Mouse (Mus musculus): Measurements from ENCODE around the gene Epb41l2. TPM values are rescaled to one million over a fixed set of nuclear protein-coding genes. Genes with fewer than 3 reads are reported as not detected.

The Epb41l2 gene
- 10 to 100 TPM; 91.3 to 92.8 TPM for total RNA-seq (2021)

GRCm38 (mm10) chr10:25359208-25359958, at the start of gene Epb41l2:
Gene Epb41l2 (plus strand): TSS chr10:25359798.
- intact Hi-C loops (cut with DNase I), result no loop called here
- DNase-seq, result peak; percentile 96

DNA sequence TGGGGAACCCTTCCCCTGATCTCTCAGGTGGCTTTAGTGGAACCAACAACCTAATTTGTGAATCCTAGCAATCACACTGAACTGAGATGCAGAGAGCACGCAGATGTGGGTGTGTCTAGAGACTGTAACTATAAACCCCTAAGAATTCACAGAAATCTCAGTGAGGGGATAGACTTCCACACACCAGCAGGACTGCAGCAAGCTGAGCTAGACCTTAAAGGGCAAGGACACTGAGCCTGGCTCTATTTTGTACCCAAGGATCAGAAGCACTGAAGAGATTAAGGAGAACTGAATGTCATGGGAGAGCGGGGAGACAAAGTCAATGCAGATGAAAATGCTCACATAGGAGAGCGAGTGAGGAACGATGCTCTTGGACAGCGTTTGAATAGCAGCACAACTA, 49.6 kb upstream of the Epb41l2 start:
- intact Hi-C loops (cut with DNase I), result no loop called here
- DNase-seq, result no peak

DNA sequence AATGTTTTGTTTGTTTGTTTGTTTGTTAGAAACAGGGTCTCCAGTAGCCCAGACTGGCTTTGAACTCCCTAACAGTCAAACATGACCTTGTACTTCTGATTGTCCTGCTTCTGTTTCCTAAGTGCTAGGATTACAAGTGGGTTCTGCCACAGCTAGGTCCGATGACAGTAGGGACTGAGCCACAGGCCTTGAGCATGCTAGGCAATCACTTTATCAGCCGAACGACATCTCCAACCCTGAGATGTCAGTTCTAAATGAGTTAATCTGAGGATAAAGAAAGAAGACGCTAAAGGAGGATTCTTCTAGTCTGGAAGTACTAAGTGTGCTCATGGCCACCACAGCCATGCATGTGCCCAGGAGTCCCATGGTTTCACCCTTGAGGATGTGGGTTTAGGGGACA, 48.9 kb upstream of the Epb41l2 start:
- DNase-seq, result no peak
- intact Hi-C loops (cut with DNase I), result no loop called here

DNA sequence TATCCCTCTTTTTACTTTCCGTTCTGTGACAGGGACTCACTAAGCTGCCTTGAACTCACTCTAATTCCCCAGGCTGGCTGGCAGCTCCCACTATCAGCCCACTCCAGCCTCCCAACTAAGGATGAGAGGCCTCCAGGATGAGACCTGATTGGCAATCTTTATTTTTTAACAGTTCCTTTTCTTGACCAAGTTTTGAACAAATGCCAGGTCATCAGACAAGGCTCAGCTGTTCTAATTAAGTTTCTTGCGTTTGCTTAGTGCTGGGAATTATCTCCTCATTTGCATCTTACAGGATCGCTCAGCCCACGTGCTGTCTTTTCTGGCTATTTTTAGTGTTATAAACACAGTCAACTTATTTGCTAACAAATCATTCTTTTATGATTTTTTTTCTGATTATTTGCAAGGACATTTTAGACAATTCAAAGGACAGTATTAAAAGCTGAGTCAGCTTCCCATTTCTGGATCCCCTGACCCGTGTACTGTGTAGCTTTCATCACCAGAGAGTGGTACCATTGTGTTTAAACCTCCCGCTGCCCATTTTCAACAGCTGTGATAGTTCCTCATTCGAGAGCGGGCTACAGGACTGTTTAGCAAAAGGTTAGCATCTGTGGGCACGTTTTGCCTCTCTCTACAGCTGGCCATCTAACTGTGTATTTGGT, 47.9 kb upstream of the Epb41l2 start:
- intact Hi-C loops (cut with DNase I), result no loop called here
- no peak for DNase-seq

DNA sequence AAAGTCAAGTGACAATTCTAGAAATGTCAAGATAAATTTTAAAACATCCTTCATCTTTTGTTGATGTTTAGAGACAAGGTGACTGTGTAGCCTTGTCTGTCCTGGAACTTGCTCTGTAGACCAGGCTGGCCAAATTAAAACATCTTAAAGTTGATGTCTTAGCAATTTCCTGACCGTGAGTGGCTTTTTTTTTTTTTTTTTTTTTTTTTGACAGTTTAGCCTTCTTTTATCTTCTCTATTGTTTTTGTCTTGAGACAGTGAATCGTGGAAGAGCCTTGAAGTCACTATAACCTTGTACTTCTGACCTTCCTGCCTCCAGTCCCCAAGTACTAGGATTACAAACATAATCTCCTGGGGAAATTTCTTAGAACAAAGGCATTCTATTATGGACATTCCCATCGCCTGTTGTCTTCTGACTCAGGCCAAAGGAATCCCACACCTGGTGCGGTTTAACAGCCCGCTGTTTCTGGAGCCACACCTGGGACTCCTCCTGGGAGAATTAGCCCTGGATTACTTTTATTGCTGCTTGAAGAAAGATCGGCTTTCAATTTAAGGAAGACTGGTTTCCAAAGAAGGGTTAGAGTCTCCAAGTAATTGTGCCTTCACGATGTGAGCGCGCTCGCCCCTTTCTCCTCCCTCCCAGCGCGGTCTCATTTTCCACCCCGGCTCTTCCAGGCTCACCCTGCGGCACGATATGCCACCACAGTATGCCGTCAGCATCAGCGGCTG, 45.6 kb upstream of the Epb41l2 start:
- DNase-seq, result no peak
- intact Hi-C loops (cut with DNase I), result no loop called here

- intact Hi-C loops (cut with DNase I), result no loop called here
- no peak for DNase-seq
Measured at GRCm38 (mm10) chr10:25317665-25318064, 41.9 kb upstream of the Epb41l2 start.

- intact Hi-C loops (cut with DNase I), result no loop called here
- no peak for DNase-seq
Measured at GRCm38 (mm10) chr10:25318405-25318804, 41.2 kb upstream of the Epb41l2 start.

- intact Hi-C loops (cut with DNase I), result no loop called here
- no peak for DNase-seq
Measured at GRCm38 (mm10) chr10:25319531-25319930, 40.1 kb upstream of the Epb41l2 start.

GRCm38 (mm10) chr10:25321198-25321597, 38.4 kb upstream of the Epb41l2 start:
- intact Hi-C loops (cut with DNase I), result no loop called here

DNA sequence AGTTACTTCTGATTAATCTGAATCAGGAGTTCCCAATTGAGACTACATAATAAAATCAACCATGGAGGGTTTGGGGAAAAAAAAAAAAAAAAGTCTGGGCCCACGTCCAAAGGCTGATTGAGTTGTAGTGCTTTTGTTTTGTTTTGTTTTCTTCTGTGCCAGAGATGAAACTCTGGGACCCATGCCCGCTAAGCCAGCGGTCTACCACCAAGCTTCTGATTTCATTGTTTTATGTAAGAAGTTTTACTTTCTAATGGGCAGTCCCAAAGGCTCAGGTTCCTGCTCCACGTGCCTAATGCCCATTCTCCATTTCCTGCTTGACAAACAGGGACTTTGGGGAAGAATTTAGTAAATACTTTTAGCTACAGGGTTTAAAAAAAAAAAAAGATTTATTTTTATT, 33.9 kb upstream of the Epb41l2 start:
- peak; percentile 8 to 25 for DNase-seq

More at GRCm38 (mm10) chr10:25321198-25321597, 38.4 kb upstream of the Epb41l2 start:
- no peak for DNase-seq

GRCm38 (mm10) chr10:25327511-25327910, 32.1 kb upstream of the Epb41l2 start:
- intact Hi-C loops (cut with DNase I), result no loop called here

More for the DNA sequence above, 33.9 kb upstream of the Epb41l2 start:
- intact Hi-C loops (cut with DNase I), result no loop called here

DNA sequence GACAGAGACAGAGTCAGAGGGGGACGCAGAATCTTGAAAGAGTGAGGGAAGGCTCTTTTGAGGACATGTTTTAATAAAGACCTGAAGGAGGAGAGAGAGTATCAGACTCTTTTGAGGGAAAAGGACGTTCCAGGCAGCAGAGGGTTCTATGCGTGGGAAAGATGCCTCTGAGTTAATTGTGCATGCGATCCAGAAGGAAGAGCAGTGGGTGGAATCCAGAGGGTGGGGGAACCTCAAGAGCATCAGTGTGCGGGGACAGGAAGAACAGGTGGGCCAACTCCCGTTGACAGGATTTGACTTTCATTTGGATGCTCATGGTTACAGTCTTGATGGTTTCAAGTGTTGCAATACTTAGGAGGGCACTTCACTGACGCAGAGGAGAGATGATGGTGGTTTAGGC, 29.5 kb upstream of the Epb41l2 start:
- intact Hi-C loops (cut with DNase I), result no loop called here
- no peak for DNase-seq

More at GRCm38 (mm10) chr10:25327511-25327910, 32.1 kb upstream of the Epb41l2 start:
- DNase-seq, result no peak

GRCm38 (mm10) chr10:25331321-25332049, 28.1 kb upstream of the Epb41l2 start:
- intact Hi-C loops (cut with DNase I), result no loop called here
- DNase-seq, result peak; percentile 27 to 41

DNA sequence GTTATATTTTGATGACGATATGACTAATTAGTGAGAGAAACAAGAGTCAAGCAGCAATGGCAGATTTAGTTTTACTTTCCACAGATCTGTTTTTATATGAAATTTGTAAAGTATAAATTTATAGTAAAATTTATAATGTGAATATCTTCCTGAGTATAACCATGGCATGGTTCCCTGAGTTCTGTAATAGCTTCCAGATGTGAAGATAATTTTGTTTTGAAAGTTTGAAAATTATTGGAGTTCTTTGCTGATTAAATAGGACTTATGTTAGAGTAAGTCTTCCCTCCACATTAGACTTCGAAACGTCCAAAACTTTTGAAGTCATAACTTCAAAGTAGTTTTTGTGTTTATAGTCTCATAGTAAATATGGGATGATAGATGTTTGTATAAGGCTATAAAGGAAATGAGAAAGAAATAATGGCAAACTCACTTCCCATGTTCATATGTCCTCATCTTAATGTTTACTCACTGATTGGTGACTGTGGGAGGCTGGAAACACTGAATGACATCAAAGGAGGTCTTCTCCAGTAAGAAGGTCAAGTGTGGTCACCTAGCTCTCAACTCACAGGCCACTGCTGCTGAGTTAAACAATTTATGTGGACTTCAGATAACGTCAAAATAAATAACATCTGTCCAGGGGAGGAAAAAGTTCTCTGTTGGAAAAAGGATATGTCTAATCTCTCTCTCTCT, 26.1 kb upstream of the Epb41l2 start:
- DNase-seq, result no peak

DNA sequence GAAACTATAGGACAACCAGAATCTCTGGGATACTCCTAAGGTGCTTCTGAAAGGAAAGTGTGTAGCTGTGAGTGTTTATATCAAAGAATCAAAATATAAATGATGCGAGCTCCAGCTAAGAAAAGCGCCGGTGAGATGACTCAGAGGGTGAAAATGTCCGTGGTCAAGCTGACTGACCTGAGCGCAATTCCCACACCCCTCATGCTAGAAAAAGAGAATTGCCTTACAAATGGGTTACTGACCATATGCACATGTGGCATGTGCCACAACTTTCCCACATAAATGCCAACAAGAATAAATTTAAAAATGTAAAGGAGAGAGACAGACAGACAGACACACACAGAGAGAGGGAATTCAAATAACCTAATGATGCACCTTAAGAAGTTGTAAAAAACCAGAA, 18.9 kb upstream of the Epb41l2 start:
- no peak for DNase-seq
- intact Hi-C loops (cut with DNase I), result no loop called here

More for the DNA sequence above, 26.1 kb upstream of the Epb41l2 start:
- intact Hi-C loops (cut with DNase I), result no loop called here

DNA sequence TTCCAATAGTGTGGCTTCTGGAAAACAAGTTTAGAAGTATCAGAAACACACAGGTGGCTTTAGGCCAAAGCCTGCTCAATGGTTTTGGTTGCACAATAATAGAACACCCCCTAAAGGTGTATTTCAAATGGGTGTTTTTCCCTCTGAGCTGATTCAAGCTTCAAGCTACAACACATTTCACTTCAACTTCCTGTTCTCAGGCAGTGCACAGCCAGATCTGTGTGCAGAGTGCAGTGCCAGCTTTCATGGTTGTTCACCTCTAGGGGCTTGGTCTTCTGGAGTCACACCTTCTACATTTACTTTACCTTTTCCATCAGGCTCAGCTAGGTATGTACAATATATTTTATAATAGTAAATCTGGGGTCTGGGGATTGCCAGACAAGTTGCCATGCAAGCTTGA, 16.8 kb upstream of the Epb41l2 start:
- DNase-seq, result no peak
- intact Hi-C loops (cut with DNase I), result no loop called here

DNA sequence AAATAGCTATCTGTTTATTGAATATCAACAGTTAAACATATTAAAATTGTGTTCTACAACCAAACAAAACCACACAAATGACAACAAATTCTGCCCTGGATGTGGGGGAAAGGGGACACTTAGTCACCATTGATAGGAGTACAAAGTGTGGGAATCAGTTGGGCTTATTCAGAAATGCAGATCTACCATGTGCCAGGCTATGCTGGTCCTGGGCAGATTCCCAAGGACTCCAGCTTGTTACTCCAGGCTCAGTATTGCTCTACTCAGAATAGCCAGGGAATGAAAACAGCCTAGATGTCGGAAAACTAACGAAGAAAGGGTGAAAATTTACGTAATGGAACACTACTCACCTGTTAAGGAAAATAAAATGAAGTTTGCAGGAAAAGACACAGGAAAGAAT, 5.7 kb upstream of the Epb41l2 start:
- intact Hi-C loops (cut with DNase I), result no loop called here
- DNase-seq, result no peak

DNA sequence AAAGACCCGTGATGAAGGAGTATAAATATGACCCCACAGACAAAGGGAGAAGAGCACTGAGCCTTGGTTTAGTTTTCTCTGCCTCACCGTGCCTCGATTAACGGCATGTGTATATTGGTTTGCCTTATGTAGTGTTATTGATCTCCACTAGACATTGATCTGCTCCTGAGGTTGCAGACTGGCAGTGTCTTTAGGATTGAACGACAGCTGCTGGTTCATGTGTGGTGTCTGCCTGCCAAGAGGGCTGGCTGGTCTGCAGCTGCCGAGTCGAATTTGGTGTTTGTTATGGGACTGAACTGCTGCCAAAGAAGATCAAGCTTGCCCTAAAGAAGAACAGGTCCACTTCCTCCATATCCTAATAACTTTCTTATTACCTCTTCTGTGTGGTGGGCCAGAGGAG, 5.2 kb upstream of the Epb41l2 start:
- intact Hi-C loops (cut with DNase I), result no loop called here
- DNase-seq, result no peak

- intact Hi-C loops (cut with DNase I), result loop anchor here (2.0 to 5.0 kb wide), 3 partner anchors 63 to 127 kb away; no protein-coding TSS in a partner anchor
Measured at GRCm38 (mm10) chr10:25359959-25360811, 587 bp downstream of the Epb41l2 start.

More at GRCm38 (mm10) chr10:25359959-25360811, 587 bp downstream of the Epb41l2 start:
- peak; percentile 35 to 51 for DNase-seq

Measured in heart, postnatal 10 days (tissue).